Mouse (Mus musculus): ENCODE measurements around the gene Otulinl.

DNA sequence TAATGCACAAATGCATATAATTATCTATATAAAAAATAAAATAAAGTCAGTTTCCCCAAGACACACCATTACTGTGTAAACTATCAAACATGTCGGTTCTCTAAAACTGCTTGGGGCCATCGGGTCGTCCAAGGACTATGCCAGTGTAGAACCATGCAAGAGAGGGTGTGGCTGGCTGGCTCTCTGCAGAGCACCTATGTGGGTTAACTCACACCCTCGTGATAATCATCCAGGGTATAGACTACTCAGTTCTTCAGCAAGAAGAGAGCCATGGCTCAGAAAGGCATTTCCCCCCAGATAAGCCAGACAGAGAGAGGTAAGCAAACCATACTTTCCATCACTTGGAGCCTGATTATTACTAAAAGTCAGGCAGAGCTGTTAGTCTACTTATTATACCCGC, 22.2 kb downstream of the Otulinl start:
- TF ChIP-seq EP300 (IDR thresholded peaks at IDR 0.05; ENCODE audit: low read depth), result no peak
- TF ChIP-seq CTCF (IDR thresholded peaks at IDR 0.05; ENCODE audit: low read depth), result no peak
